Mouse (Mus musculus): ENCODE data around the gene Cmtm1.

DNA sequence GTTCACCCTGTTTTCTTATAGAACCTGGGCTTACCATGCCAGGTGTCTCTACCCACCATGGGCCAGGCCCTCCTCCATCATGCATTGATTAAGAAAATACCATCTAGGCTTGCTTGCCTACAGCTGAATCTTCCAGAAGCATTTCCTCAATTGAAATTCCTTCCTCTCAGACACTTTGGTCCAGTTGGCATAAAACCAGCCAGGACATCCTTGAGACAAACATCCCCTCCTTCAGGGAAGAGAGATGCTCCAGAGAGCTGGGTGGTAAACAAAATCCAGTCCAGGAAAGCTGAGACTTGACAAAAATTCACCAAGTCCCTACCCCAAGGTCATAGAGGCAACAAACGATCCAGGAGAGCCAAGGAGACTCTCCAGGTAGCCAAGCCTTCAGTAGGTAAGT, 24.3 kb upstream of the Cmtm1 start:
- TF ChIP-seq CHD2 (IDR thresholded peaks at IDR 0.05; ENCODE audit: low read depth, low read length) (no peak), ZC3H11A (IDR thresholded peaks at IDR 0.05; ENCODE audit: borderline replicate concordance, low read depth, low read length) (no peak), HCFC1 (IDR thresholded peaks at IDR 0.05; ENCODE audit: borderline replicate concordance, insufficient read depth, low read length) (no peak), MAFK (IDR thresholded peaks at IDR 0.05; ENCODE audit: insufficient read depth, low read depth, low read length) (no peak), ZNF384 (IDR thresholded peaks at IDR 0.05; ENCODE audit: low read depth, low read length) (no peak)

Measured in ES-E14 (cell line).